Mouse (Mus musculus) skeletal muscle tissue, adult 2 months (tissue): ENCODE results near the gene Ptpn5.
A peak's percentile ranks its signal among the peaks of the same experiment; 100 is the strongest.

Source experiments
- DNase-seq: peaks from one replicate; pipeline ENCODE4 v3.0.0-alpha.2; 2012; ENCODE audit warnings: low read depth, low spot score

Gene Ptpn5

GRCm38 (mm10) chr7:47111121-47111520 lies 22.4 kb downstream of the Ptpn5 start:
- DNase-seq: no peak

GRCm38 (mm10) chr7:47110511-47110910 lies 23.0 kb downstream of the Ptpn5 start:
- DNase-seq: no peak

- DNase-seq: no peak
These were observed 24.7 kb downstream of the Ptpn5 start for GRCm38 (mm10) chr7:47108779-47109189.

GRCm38 (mm10) chr7:47106949-47107348 lies 26.5 kb downstream of the Ptpn5 start:
- no peak for DNase-seq

- DNase-seq: no peak
These were observed 29.6 kb downstream of the Ptpn5 start for GRCm38 (mm10) chr7:47103671-47104414.

- DNase-seq: no peak
These were observed 30.5 kb downstream of the Ptpn5 start for GRCm38 (mm10) chr7:47102970-47103369.

- DNase-seq: no peak
These were observed 32.9 kb downstream of the Ptpn5 start for GRCm38 (mm10) chr7:47100615-47101014.

- no peak for DNase-seq
These were observed 34.2 kb downstream of the Ptpn5 start for GRCm38 (mm10) chr7:47099306-47099705.

GRCm38 (mm10) chr7:47098044-47098443 lies 35.4 kb downstream of the Ptpn5 start:
- DNase-seq: no peak

GRCm38 (mm10) chr7:47094969-47095368 lies 38.5 kb downstream of the Ptpn5 start:
- DNase-seq: no peak

GRCm38 (mm10) chr7:47093935-47094334 lies 39.5 kb downstream of the Ptpn5 start:
- no peak for DNase-seq

GRCm38 (mm10) chr7:47085075-47085474 lies 48.4 kb downstream of the Ptpn5 start:
- DNase-seq: no peak

- DNase-seq: peak; percentile 22
These were observed 52.2 kb downstream of the Ptpn5 start for GRCm38 (mm10) chr7:47081277-47081676.

- DNase-seq: no peak
These were observed 52.6 kb downstream of the Ptpn5 start for GRCm38 (mm10) chr7:47080868-47081267.

- no peak for DNase-seq
These were observed 56.0 kb downstream of the Ptpn5 start for GRCm38 (mm10) chr7:47077451-47077850.

- DNase-seq: no peak
These were observed 56.8 kb downstream of the Ptpn5 start for GRCm38 (mm10) chr7:47076729-47077128.

- no peak for DNase-seq
These were observed 57.3 kb downstream of the Ptpn5 start for GRCm38 (mm10) chr7:47076193-47076592.

- no peak for DNase-seq
These were observed 59.7 kb downstream of the Ptpn5 start for GRCm38 (mm10) chr7:47073536-47074521.

GRCm38 (mm10) chr7:47072551-47072950 lies 60.9 kb downstream of the Ptpn5 start:
- no peak for DNase-seq

GRCm38 (mm10) chr7:47067879-47068278 lies 65.6 kb downstream of the Ptpn5 start:
- DNase-seq: peak; percentile 36

GRCm38 (mm10) chr7:47066942-47067341 lies 66.5 kb downstream of the Ptpn5 start:
- DNase-seq: no peak

GRCm38 (mm10) chr7:47061560-47061959 lies 71.9 kb downstream of the Ptpn5 start:
- no peak for DNase-seq

- DNase-seq: no peak
These were observed 74.1 kb downstream of the Ptpn5 start for GRCm38 (mm10) chr7:47059339-47059738.
